Mouse (Mus musculus): Measurements from ENCODE around the gene Foxb2. TPM values are rescaled to one million over a fixed set of nuclear protein-coding genes. Genes with fewer than 3 reads are reported as not detected.

Foxb2 gene
- polyA plus RNA-seq, 1 experiment = not detected

DNA sequence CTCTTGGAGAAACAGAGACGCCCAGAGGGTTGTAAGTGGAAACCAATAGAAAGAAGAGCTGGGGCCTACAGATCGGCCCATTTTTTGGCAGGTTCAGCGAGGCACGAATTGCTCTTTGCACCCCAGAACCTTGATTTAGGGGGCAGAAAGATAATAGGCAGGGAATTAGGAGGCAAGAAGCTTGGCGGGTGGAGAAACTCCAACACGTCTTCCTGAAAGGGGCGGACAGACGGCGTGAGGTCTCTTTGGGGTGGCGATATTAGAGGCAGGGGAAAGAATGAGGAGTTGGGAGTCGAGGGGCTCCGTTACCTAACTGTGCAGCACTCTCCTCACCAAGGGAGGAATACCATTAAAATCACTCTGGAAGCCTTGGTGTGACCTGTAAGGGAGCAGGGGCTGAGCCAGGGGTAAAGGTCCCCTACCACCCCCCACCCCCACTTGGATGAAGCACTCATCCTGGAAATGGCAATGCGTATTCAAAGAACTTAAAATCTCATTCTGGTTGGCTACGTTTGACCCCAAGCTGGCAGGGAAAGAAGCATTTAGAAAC, 1.5 kb upstream of the Foxb2 start:
- no peak for DNase-seq
- 7% methylated on average over 14 of the region's 14 CpGs for WGBS
- H3K27ac ChIP-seq (ENCODE audit: insufficient read depth, low read depth, low read length) = no peak overlapping the region
- H3K27me3 ChIP-seq (replicated peaks; ENCODE audit: control insufficient read depth, insufficient read depth, low read length) = peaks cover 15% of the 10 kb centered on the region
- H3K4me3 ChIP-seq (ENCODE audit: insufficient read depth, low read depth, low read length) = no peak overlapping the region
- H3K36me3 ChIP-seq (ENCODE audit: control insufficient read depth, insufficient read depth, low read length) = no peaks in the 10 kb centered on the region
- TF ChIP-seq CTCF (conservative IDR thresholded peaks at IDR 0.05; ENCODE audit: insufficient read depth, insufficient read length, low read depth, low read length) = no peak
- no peak for TF ChIP-seq POLR2A (IDR thresholded peaks at IDR 0.05; ENCODE audit: low read depth, low read length)
- no peaks in the 10 kb centered on the region for H3K4me1 ChIP-seq (ENCODE audit: control insufficient read depth, insufficient read depth, low read length)

DNA sequence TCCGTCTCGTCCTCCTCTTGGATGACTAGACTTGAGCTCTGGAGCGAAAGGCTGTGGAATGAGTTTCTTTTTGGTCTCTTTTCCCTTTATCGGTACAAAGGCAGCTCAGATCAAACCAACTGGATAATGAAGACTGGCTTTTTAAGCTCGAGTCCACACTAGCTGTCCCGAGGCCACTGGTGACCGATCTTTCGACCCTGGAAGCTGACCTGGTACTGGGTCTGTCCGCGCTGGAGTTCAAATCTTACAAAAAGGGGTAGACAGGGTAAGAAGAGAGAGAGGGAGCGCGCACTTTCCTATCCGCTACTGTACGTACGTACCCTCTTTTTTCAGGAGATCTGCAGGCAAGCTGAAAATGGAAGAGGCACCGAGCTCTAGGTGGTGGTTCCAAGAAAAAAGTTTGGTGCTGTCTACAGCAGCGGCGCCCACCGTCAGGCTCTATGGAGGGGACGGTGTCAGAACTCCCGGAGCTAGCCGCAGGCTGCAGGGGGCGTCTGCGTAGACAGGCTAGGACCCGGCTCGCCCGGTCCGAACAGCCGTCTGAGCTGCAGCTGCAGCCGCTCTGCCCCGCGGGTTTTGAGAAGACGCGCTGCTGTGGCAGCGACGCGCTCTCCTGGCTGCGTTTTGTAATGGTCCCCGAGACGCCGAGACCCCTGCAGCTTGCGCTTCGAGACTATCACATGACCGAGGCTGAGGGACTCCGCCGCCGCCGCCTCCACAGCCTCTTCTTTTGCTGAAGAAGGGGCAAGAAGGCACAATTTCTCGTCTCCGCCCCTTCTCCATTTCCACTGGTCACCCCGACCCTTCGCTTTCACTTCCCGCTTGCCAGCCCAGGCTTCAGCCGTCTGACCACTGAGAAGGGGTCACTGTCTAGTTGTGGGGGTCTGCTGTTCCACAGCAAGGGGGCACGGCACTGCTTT, 597 bp upstream of the Foxb2 start:
- no peak overlapping the region for H3K4me3 ChIP-seq (ENCODE audit: insufficient read depth, low read depth, low read length)
- 2% methylated on average over 55 of the region's 55 CpGs for WGBS
- H3K4me1 ChIP-seq (ENCODE audit: control insufficient read depth, insufficient read depth, low read length) = no peaks in the 10 kb centered on the region
- no peak overlapping the region for H3K27ac ChIP-seq (ENCODE audit: insufficient read depth, low read depth, low read length)
- H3K27me3 ChIP-seq (replicated peaks; ENCODE audit: control insufficient read depth, insufficient read depth, low read length) = peaks cover 15% of the 10 kb centered on the region
- H3K36me3 ChIP-seq (ENCODE audit: control insufficient read depth, insufficient read depth, low read length) = no peaks in the 10 kb centered on the region
- no peak for DNase-seq
- no peak for TF ChIP-seq POLR2A (IDR thresholded peaks at IDR 0.05; ENCODE audit: low read depth, low read length)
- TF ChIP-seq CTCF (conservative IDR thresholded peaks at IDR 0.05; ENCODE audit: insufficient read depth, insufficient read length, low read depth, low read length) = no peak

DNA sequence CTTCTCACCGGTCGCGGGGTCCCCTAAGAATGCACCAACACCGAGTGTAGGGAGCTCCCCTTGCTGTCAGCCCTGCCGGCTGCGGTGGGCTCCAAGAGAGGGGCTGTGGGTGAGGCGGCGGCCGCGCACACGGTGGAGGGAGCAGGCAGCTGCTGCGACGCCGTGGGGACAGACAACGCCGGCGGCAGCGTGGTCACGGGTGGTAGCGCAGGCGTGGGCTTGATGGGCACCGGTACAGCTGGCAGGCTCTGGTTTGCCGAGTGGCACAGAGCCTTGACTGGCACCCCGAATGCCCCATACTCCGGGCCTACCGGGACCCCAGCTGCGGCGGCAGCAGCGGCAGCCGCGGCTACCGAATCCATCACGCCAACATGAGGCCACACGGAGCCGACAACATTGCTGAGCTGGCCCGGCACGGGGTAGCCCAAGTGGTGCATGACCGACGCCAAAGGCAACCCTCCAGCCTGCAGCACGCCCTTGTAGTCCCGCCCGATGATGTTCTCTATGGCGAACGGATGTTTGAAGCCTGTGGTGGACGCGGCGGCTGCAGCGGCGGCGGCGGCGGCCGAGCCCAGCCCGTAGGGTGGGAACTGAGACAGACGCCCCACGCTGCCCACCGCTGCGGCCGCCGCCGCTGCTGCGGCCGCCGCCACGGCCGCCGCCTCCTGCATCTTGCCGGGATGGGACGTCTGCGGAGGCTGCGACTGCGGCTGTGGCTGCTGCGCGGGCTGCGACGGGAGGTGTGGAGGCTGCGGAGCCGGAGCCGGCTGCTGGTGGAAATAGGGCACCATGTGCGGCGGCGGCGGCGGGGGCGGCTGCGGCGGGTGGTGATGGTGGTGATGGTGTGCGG, 1.0 kb downstream of the Foxb2 start:
- peak overlapping the region; percentile 32; the same call in 1 of the 2 replicates for H3K4me3 ChIP-seq (ENCODE audit: insufficient read depth, low read depth, low read length)
- WGBS = 1% methylated on average over 75 of the region's 88 CpGs
- no peak overlapping the region for H3K27ac ChIP-seq (ENCODE audit: insufficient read depth, low read depth, low read length)
- TF ChIP-seq CTCF (conservative IDR thresholded peaks at IDR 0.05; ENCODE audit: insufficient read depth, insufficient read length, low read depth, low read length) (no peak), POLR2A (IDR thresholded peaks at IDR 0.05; ENCODE audit: low read depth, low read length) (no peak)
- no peaks in the 10 kb centered on the region for H3K36me3 ChIP-seq (ENCODE audit: control insufficient read depth, insufficient read depth, low read length)
- peak; percentile 7 for DNase-seq
- H3K4me1 ChIP-seq (ENCODE audit: control insufficient read depth, insufficient read depth, low read length) = no peaks in the 10 kb centered on the region
- H3K27me3 ChIP-seq (replicated peaks; ENCODE audit: control insufficient read depth, insufficient read depth, low read length) = peaks cover 15% of the 10 kb centered on the region

DNA sequence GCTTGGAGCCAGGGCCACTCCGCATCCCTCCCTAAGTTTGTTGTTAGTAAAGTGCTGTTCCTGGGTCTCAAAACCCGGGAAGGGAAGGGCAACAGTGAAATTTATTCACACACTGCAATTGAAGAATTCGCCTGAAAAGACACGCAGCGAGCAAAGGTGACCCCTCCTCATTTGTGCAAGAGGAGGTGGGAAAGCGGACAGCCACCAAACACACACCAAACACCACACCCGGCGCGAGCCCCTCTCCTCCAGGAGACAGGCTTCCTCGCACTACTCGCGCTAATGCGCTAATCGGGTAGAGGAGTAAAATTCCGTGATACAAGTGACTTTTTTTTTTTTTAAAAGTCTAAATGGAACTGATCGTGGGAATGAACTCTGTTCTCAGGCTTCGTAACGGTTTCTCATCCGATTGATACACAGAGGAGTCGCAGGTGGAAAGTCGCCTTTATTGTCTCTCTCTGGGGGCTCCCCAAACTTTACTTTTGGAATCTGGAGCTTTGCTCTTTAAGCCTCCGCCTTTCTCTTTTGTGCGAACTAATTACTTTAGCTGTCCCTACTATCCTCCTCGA, 2.3 kb downstream of the Foxb2 start:
- H3K27ac ChIP-seq (ENCODE audit: insufficient read depth, low read depth, low read length) = no peak overlapping the region
- no peaks in the 10 kb centered on the region for H3K36me3 ChIP-seq (ENCODE audit: control insufficient read depth, insufficient read depth, low read length)
- no peak overlapping the region for H3K4me3 ChIP-seq (ENCODE audit: insufficient read depth, low read depth, low read length)
- H3K4me1 ChIP-seq (ENCODE audit: control insufficient read depth, insufficient read depth, low read length) = no peaks in the 10 kb centered on the region
- 4% methylated on average over 24 of the region's 24 CpGs for WGBS
- DNase-seq = peak; percentile 2
- H3K27me3 ChIP-seq (replicated peaks; ENCODE audit: control insufficient read depth, insufficient read depth, low read length) = peaks cover 16% of the 10 kb centered on the region
- no peak for TF ChIP-seq POLR2A (IDR thresholded peaks at IDR 0.05; ENCODE audit: low read depth, low read length)
- TF ChIP-seq CTCF (conservative IDR thresholded peaks at IDR 0.05; ENCODE audit: insufficient read depth, insufficient read length, low read depth, low read length) = no peak

DNA sequence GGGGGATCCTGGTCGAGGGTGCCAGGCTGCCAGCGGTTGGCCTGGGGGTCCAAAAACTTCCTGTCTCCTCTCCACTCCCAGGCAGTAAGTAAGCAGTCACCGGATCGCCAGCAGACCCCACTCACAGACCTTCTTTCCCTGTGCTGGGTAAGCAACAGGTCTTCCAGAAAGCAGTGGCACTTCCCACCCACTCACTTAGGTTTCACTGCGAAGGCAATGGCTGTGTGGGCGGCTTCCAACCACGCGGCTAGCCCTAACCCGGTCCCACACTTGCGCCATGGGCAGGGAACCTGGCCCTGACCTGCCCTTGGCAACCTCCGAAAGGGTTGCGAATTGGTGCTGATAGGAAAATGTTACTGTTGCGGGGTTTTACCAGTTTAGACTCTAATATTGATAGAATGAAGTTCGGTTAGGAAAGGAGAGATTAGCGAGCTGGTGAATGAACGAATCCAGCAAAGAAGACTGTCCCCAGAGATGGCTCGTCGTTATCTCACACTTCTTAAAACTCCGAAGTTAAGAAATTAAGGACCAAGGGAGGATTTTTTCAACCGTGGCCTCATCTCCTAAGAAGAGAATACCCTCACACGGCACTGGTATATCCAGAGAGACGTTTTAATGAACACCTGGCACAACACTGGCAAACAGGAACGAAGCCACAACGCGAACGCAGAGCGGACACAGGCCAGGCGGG, 3.0 kb downstream of the Foxb2 start:
- peaks cover 16% of the 10 kb centered on the region for H3K27me3 ChIP-seq (replicated peaks; ENCODE audit: control insufficient read depth, insufficient read depth, low read length)
- H3K36me3 ChIP-seq (ENCODE audit: control insufficient read depth, insufficient read depth, low read length) = no peaks in the 10 kb centered on the region
- no peak overlapping the region for H3K4me3 ChIP-seq (ENCODE audit: insufficient read depth, low read depth, low read length)
- no peak for TF ChIP-seq POLR2A (IDR thresholded peaks at IDR 0.05; ENCODE audit: low read depth, low read length)
- DNase-seq = peak; percentile 3
- H3K27ac ChIP-seq (ENCODE audit: insufficient read depth, low read depth, low read length) = no peak overlapping the region
- no peaks in the 10 kb centered on the region for H3K4me1 ChIP-seq (ENCODE audit: control insufficient read depth, insufficient read depth, low read length)
- WGBS = 5% methylated on average over 28 of the region's 28 CpGs

DNA sequence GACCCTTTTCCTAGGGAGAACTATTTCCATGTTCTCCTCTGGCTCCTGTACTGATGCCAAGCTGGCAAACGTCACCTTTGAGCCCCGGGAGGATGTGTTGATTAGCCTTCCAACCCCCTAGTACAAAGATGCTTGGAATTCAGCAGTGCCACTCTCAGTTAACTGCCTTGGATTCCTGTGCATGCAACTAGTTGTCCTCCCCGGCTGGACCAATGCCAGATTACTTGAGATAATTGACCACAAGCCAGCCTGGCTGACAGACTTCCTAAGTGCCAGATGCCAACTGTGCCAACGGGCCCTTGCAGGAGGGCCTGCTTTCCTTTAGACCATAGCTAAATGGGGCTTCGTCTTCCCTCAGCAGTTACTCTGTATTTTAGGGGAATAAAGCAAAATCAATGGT, 5.1 kb downstream of the Foxb2 start:
- DNase-seq = peak; percentile 70
- H3K27me3 ChIP-seq (replicated peaks; ENCODE audit: control insufficient read depth, insufficient read depth, low read length) = peaks cover 14% of the 10 kb centered on the region
- no peak overlapping the region for H3K4me3 ChIP-seq (ENCODE audit: insufficient read depth, low read depth, low read length)
- 15% methylated on average over 5 of the region's 5 CpGs for WGBS
- no peak overlapping the region for H3K27ac ChIP-seq (ENCODE audit: insufficient read depth, low read depth, low read length)
- H3K36me3 ChIP-seq (ENCODE audit: control insufficient read depth, insufficient read depth, low read length) = no peaks in the 10 kb centered on the region
- TF ChIP-seq POLR2A (IDR thresholded peaks at IDR 0.05; ENCODE audit: low read depth, low read length) (no peak), CTCF (conservative IDR thresholded peaks at IDR 0.05; ENCODE audit: insufficient read depth, insufficient read length, low read depth, low read length) (no peak)
- H3K4me1 ChIP-seq (ENCODE audit: control insufficient read depth, insufficient read depth, low read length) = no peaks in the 10 kb centered on the region
